Mouse (Mus musculus) liver, embryonic 14.5 days (tissue): ENCODE measurements around the gene Uba7. TPM values are rescaled to one million over a fixed set of nuclear protein-coding genes. Genes with fewer than 3 reads are reported as not detected.

Experiments used
- ATAC-seq: fragments of 200-750 bp; cut with Nextera tagmentation; 2 replicates; pipeline ENCODE4 v1.8.0; 2017; ENCODE audit warnings: moderate number of reproducible peaks, mild to moderate bottlenecking, moderate library complexity; ENCODE audit not compliant: insufficient read depth
- DNase-seq, 3 experiments: peaks; one replicate each; pipeline ENCODE4 v3.0.0-alpha.2; 2012 to 2013; ENCODE audit warnings: low read depth in 3 of 3, low spot score in 3 of 3
- H3K27ac ChIP-seq: fragments of 300-500 bp; sonication (generic); 2 replicates; pipeline ENCODE4 v1.5.1; 2014; ENCODE audit warnings: moderate library complexity, mild to moderate bottlenecking, control low read depth, inconsistent platforms
- H3K27me3 ChIP-seq: fragments of 300-500 bp; sonication (generic); 2 replicates; pipeline ENCODE4 v1.6.1; 2014; ENCODE audit warnings: mild to moderate bottlenecking, low read length, moderate library complexity; ENCODE audit not compliant: control insufficient read depth, insufficient read depth
- H3K36me3 ChIP-seq: fragments of 300-500 bp; sonication (generic); replicated peaks from 2 replicates; pipeline ENCODE4 v1.6.1; 2014; ENCODE audit warnings: low read depth; ENCODE audit not compliant: control insufficient read depth, insufficient read depth
- H3K4me1 ChIP-seq, 2 experiments: fragments of 200-500 bp in 1 of 2; fragments of 300-500 bp in 1 of 2; sonication (generic) in 1 of 2; replicated peaks; 2 replicates each; pipeline ENCODE4 v1.6.1; 2012 to 2014; ENCODE audit warnings: antibody characterized with exemption in 1 of 2, inconsistent platforms in 1 of 2, low read length in 1 of 2; ENCODE audit not compliant: control insufficient read depth in 2 of 2, insufficient read depth in 2 of 2
- H3K4me2 ChIP-seq: fragments of 300-500 bp; sonication (generic); 2 replicates; pipeline ENCODE4 v1.6.1; 2014; ENCODE audit warnings: low read depth, mild to moderate bottlenecking, control low read depth, moderate library complexity
- H3K4me3 ChIP-seq, 2 experiments: fragments of 200-500 bp in 1 of 2; fragments of 300-500 bp in 1 of 2; sonication (generic) in 1 of 2; 2 replicates each; pipeline ENCODE4 v1.5.1; 2012 to 2014; ENCODE audit warnings: low read depth in 2 of 2, low read length in 2 of 2, mild to moderate bottlenecking in 2 of 2, control low read depth in 1 of 2, inconsistent platforms in 1 of 2, moderate library complexity in 1 of 2; ENCODE audit not compliant: insufficient read depth in 1 of 2
- H3K9ac ChIP-seq: fragments of 300-500 bp; sonication (generic); replicated peaks from 2 replicates; pipeline ENCODE4 v1.6.1; 2014; ENCODE audit warnings: mild to moderate bottlenecking, control low read depth, moderate library complexity
- H3K9me3 ChIP-seq: fragments of 300-500 bp; sonication (generic); 2 replicates; pipeline ENCODE4 v1.6.1; 2016; ENCODE audit warnings: low read length, mixed read lengths; ENCODE audit not compliant: control insufficient read depth
- CTCF ChIP-seq: IDR thresholded peaks from 2 replicates; pipeline ENCODE4 v1.5.1; 2016; ENCODE audit warnings: antibody characterized with exemption, low read depth, control low read depth
- EP300 ChIP-seq: IDR thresholded peaks from 2 replicates; pipeline ENCODE4 v1.6.1; 2016; ENCODE audit warnings: antibody characterized with exemption, low read depth
- WGBS: fragments of 180-500 bp; shearing (Covaris S2); extraction: QIAGEN DNeasy Blood & Tissue Kit; methylation state at CpG from one replicate; pipeline ENCODE4 v1.1.7; 2014; ENCODE audit not compliant: insufficient replicate concordance; 5-methylcytosine and 5-hydroxymethylcytosine counted together
- polyA plus RNA-seq, 2 experiments: library from polyadenylated mRNA; depleted of rRNA in 1 of 2; stranded (reverse) in 1 of 2; unstranded in 1 of 2; fragments of >200 nt; fragmentation: Nextera tagmentation in 1 of 2; extraction: Ambion mirVana in 1 of 2; gene quantifications; 2 replicates each; pipeline versions ENCODE4 v1.2.1 to v1.2.3; 2012 to 2014

Uba7 gene
- polyA plus RNA-seq, 2 experiments = 49.1 to 83.3 TPM

DNA sequence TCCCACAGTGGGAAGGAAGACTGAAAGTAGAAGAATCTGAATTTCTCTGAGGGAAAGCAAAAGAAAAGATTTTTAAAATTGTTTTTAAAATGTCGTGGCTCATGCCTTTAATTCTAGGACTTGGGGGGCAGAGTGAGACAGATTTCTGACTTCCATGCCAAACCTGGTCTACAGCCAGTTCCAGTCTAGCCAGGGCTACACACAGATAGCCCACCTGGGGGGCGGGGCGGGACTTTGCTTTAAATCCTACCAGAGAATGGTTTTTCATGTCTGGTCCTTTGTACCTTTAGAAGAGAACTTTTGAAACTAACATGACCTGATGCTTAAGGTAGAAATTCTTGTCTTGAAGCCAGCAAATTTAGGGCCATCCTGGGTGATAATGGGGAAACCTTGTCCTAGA is 47.9 kb downstream of the Uba7 start:
- ATAC-seq = no peak
- WGBS = 83% methylated on average over 3 of the region's 3 CpGs

DNA sequence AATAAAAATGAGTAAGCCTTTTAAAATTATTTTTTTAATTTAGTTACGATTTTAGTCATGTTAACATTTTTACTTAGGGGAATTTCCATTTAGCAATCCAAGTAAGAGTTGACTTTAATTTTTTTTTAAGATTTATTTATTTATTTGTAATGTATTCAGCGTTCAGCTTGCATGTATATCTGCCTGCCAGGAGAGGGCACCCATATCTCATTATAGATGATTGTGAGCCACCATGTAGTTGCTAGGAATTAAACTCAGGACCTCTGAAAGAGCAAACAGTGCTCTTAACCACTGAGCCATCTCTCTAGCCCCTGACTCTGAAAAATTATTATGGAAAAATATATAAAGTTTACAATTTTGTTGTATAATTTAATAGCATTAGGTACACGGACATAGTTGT is 51.3 kb downstream of the Uba7 start:
- Histone ChIP-seq H3K27ac (no peak overlapping the region), H3K4me1 (no peaks in the 10 kb centered on the region), H3K36me3 (peaks cover 58% of the 10 kb centered on the region), H3K4me2 (no peak overlapping the region), H3K9me3 (no peaks in the 10 kb centered on the region), H3K9ac (no peak overlapping the region), H3K27me3 (no peaks in the 10 kb centered on the region), H3K4me3 (no peak overlapping the region)
- DNase-seq (no peak), ATAC-seq (no peak)
- WGBS = 81% methylated on average over 3 of the region's 3 CpGs
- peak; percentile 18; the same call in 1 of the 2 replicates for TF ChIP-seq CTCF
- TF ChIP-seq EP300 = no peak

More for the DNA sequence above, 47.9 kb downstream of the Uba7 start:
- no peak overlapping the region for H3K4me2 ChIP-seq
- TF ChIP-seq EP300 (no peak), CTCF (no peak)
- DNase-seq = no peak
- H3K4me3 ChIP-seq = no peak overlapping the region
- no peaks in the 10 kb centered on the region for H3K9me3 ChIP-seq
- H3K4me1 ChIP-seq = no peaks in the 10 kb centered on the region
- H3K27ac ChIP-seq = no peak overlapping the region
- H3K36me3 ChIP-seq = peaks cover 45% of the 10 kb centered on the region
- no peak overlapping the region for H3K9ac ChIP-seq
- H3K27me3 ChIP-seq = no peaks in the 10 kb centered on the region

DNA sequence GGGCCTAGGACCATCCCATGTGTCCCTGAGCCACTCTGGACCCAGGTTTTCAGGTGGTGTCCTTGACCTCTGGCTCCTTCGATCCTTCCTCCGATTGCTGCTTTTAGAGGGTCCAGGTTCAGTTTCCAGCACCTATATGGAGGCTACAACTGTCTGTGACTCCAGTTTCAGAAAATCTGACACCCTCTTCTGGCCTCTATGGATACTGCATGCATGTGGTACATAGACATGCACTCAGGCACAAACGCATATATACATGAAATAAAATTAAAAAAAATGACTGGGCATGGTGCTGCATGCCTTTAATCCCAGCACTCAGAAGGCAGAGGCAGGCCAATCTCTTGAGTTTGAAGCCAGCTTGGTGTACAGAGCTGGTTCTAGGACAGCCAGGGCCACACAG is 52.6 kb downstream of the Uba7 start:
- H3K9me3 ChIP-seq = no peaks in the 10 kb centered on the region
- TF ChIP-seq CTCF = peak; percentile 44
- TF ChIP-seq EP300 = no peak
- WGBS = 90% methylated on average over 3 of the region's 3 CpGs
- H3K4me1 ChIP-seq = no peaks in the 10 kb centered on the region
- no peak for ATAC-seq
- H3K27me3 ChIP-seq = no peaks in the 10 kb centered on the region
- H3K4me3 ChIP-seq = no peak overlapping the region
- no peak for DNase-seq
- no peak overlapping the region for H3K4me2 ChIP-seq
- H3K36me3 ChIP-seq = peaks cover 66% of the 10 kb centered on the region
- H3K27ac ChIP-seq = no peak overlapping the region
- no peak overlapping the region for H3K9ac ChIP-seq

DNA sequence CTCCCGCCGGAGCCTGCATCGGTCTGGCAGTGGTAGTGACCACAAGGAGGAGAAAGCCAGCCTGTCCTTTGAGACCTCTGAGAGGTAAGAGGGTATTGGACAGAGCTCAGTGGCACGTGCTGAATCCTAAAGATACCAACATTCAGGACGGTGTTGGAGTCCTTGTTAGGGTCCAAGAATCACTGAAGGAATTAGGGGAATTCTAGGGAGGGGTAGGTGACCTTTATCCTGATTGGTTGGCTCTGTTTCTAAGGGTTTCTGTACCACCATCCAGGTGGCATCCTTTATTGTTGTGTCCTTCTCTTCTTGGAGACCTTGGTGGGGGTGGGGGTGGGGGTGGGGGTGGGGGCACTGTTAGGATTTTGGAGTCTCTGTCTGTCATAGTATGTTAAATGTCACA is 56.8 kb downstream of the Uba7 start:
- no peak overlapping the region for H3K4me3 ChIP-seq
- WGBS = 87% methylated on average over 5 of the region's 5 CpGs
- TF ChIP-seq CTCF = no peak
- TF ChIP-seq EP300 = no peak
- H3K9ac ChIP-seq = no peak overlapping the region
- no peak for ATAC-seq
- no peak for DNase-seq
- H3K4me2 ChIP-seq = no peak overlapping the region
- H3K36me3 ChIP-seq = peaks cover 45% of the 10 kb centered on the region
- H3K27me3 ChIP-seq = no peaks in the 10 kb centered on the region
- no peak overlapping the region for H3K27ac ChIP-seq
- H3K9me3 ChIP-seq = no peaks in the 10 kb centered on the region
- 0 out of 4 replicates have a peak, but pooled peaks cover 0 to 6% of the 10 kb centered on the region in 2 experiments for H3K4me1 ChIP-seq

Other genes starting within 250 kb of the Uba7 start
- gene Rbm5, start 204.5 kb upstream of the Uba7 start, polyA plus RNA-seq (2012; rRNA removed) = 23.7 and 35.2 TPM in 2 replicates
- gene Rbm5, start 204.5 kb upstream of the Uba7 start, polyA plus RNA-seq (2014; fragmentation: Nextera tagmentation; extraction: Ambion mirVana) = 40.8 and 45.1 TPM in 2 replicates
- 14.2 and 18.9 TPM in 2 replicates for gene Rbm6, start 102.3 kb upstream of the Uba7 start, polyA plus RNA-seq (2012; rRNA removed)
- 19.4 and 20.9 TPM in 2 replicates for gene Rbm6, start 102.3 kb upstream of the Uba7 start, polyA plus RNA-seq (2014; fragmentation: Nextera tagmentation; extraction: Ambion mirVana)
- gene Mon1a, start 87.4 kb upstream of the Uba7 start, polyA plus RNA-seq (2012; rRNA removed) = 4.0 and 4.5 TPM in 2 replicates
- 3.8 and 4.5 TPM in 2 replicates for gene Mon1a, start 87.4 kb upstream of the Uba7 start, polyA plus RNA-seq (2014; fragmentation: Nextera tagmentation; extraction: Ambion mirVana)
- gene Mst1r, start 68.6 kb upstream of the Uba7 start, polyA plus RNA-seq (2012; rRNA removed) = 1.2 and 1.7 TPM in 2 replicates
- 0.37 TPM in 2 replicates for gene Mst1r, start 68.6 kb upstream of the Uba7 start, polyA plus RNA-seq (2014; fragmentation: Nextera tagmentation; extraction: Ambion mirVana)
- gene Actl11, start 47.0 kb upstream of the Uba7 start, polyA plus RNA-seq (2012; rRNA removed) = not detected in 2 replicates
- not detected in 2 replicates for gene Actl11, start 47.0 kb upstream of the Uba7 start, polyA plus RNA-seq (2014; fragmentation: Nextera tagmentation; extraction: Ambion mirVana)
- 0.10 and 0.18 TPM in 2 replicates for gene Camkv, start 39.8 kb upstream of the Uba7 start, polyA plus RNA-seq (2012; rRNA removed)
- not detected in 2 replicates for gene Camkv, start 39.8 kb upstream of the Uba7 start, polyA plus RNA-seq (2014; fragmentation: Nextera tagmentation; extraction: Ambion mirVana)
- gene Traip, start 25.4 kb upstream of the Uba7 start, polyA plus RNA-seq (2012; rRNA removed) = 5.3 and 7.4 TPM in 2 replicates
- gene Traip, start 25.4 kb upstream of the Uba7 start, polyA plus RNA-seq (2014; fragmentation: Nextera tagmentation; extraction: Ambion mirVana) = 13.3 and 18.1 TPM in 2 replicates
- 0.53 and 0.64 TPM in 2 replicates for gene Gm20661, start 7.6 kb downstream of the Uba7 start, polyA plus RNA-seq (2012; rRNA removed)
- gene Gm20661, start 7.6 kb downstream of the Uba7 start, polyA plus RNA-seq (2014; fragmentation: Nextera tagmentation; extraction: Ambion mirVana) = 0.06 and 0.34 TPM in 2 replicates
- 23.8 and 33.0 TPM in 2 replicates for gene Inka1, start 10.4 kb downstream of the Uba7 start, polyA plus RNA-seq (2012; rRNA removed)
- gene Inka1, start 10.4 kb downstream of the Uba7 start, polyA plus RNA-seq (2014; fragmentation: Nextera tagmentation; extraction: Ambion mirVana) = 51.6 and 57.3 TPM in 2 replicates
- gene Cdhr4, start 17.0 kb downstream of the Uba7 start, polyA plus RNA-seq (2012; rRNA removed) = 2.7 and 3.5 TPM in 2 replicates
- gene Cdhr4, start 17.0 kb downstream of the Uba7 start, polyA plus RNA-seq (2014; fragmentation: Nextera tagmentation; extraction: Ambion mirVana) = 0.38 and 1.1 TPM in 2 replicates
- gene Gm20662, start 20.8 kb downstream of the Uba7 start, polyA plus RNA-seq (2012; rRNA removed) = 0.47 and 0.95 TPM in 2 replicates
- not detected in 2 replicates for gene Gm20662, start 20.8 kb downstream of the Uba7 start, polyA plus RNA-seq (2014; fragmentation: Nextera tagmentation; extraction: Ambion mirVana)
- gene Ip6k1, start 27.0 kb downstream of the Uba7 start, polyA plus RNA-seq (2012; rRNA removed) = 24.9 and 30.9 TPM in 2 replicates
- gene Ip6k1, start 27.0 kb downstream of the Uba7 start, polyA plus RNA-seq (2014; fragmentation: Nextera tagmentation; extraction: Ambion mirVana) = 13.3 and 14.7 TPM in 2 replicates
- gene Gmppb, start 73.7 kb downstream of the Uba7 start, polyA plus RNA-seq (2012; rRNA removed) = 6.7 and 12.9 TPM in 2 replicates
- gene Gmppb, start 73.7 kb downstream of the Uba7 start, polyA plus RNA-seq (2014; fragmentation: Nextera tagmentation; extraction: Ambion mirVana) = 14.3 and 15.5 TPM in 2 replicates
- gene Amigo3, start 77.7 kb downstream of the Uba7 start, polyA plus RNA-seq (2012; rRNA removed) = 0.51 and 0.75 TPM in 2 replicates
- gene Amigo3, start 77.7 kb downstream of the Uba7 start, polyA plus RNA-seq (2014; fragmentation: Nextera tagmentation; extraction: Ambion mirVana) = 0.89 and 1.4 TPM in 2 replicates
- gene Mst1, start 104.9 kb downstream of the Uba7 start, polyA plus RNA-seq (2012; rRNA removed) = 21.0 and 21.3 TPM in 2 replicates
- gene Mst1, start 104.9 kb downstream of the Uba7 start, polyA plus RNA-seq (2014; fragmentation: Nextera tagmentation; extraction: Ambion mirVana) = 24.1 and 29.7 TPM in 2 replicates
- gene Rnf123, start 107.8 kb downstream of the Uba7 start, polyA plus RNA-seq (2012; rRNA removed) = 139 and 146 TPM in 2 replicates
- gene Rnf123, start 107.8 kb downstream of the Uba7 start, polyA plus RNA-seq (2014; fragmentation: Nextera tagmentation; extraction: Ambion mirVana) = 88.2 and 102 TPM in 2 replicates
- 126 and 150 TPM in 2 replicates for gene Apeh, start 119.1 kb downstream of the Uba7 start, polyA plus RNA-seq (2012; rRNA removed)
- 153 and 172 TPM in 2 replicates for gene Apeh, start 119.1 kb downstream of the Uba7 start, polyA plus RNA-seq (2014; fragmentation: Nextera tagmentation; extraction: Ambion mirVana)
- gene Bsn, start 214.9 kb downstream of the Uba7 start, polyA plus RNA-seq (2012; rRNA removed) = 0.86 and 1.1 TPM in 2 replicates
- 1.1 and 1.4 TPM in 2 replicates for gene Bsn, start 214.9 kb downstream of the Uba7 start, polyA plus RNA-seq (2014; fragmentation: Nextera tagmentation; extraction: Ambion mirVana)